Mouse (Mus musculus) erythroblast, adult 5-6 weeks (primary cell): ENCODE results near the gene Wipf1. TPM values are rescaled to one million over a fixed set of nuclear protein-coding genes. Genes with fewer than 3 reads are reported as not detected.

Source experiments
- ATAC-seq: replicated peaks from 2 replicates; pipeline ENCODE4 v1.8.0; 2016; ENCODE audit warnings: moderate number of reproducible peaks, mild to moderate bottlenecking, moderate TSS enrichment, inconsistent platforms; ENCODE audit not compliant: poor library complexity, low FRiP score, severe bottlenecking
- total RNA-seq, 2 experiments: library from RNA; stranded (forward) in 1 of 2; stranded (reverse) in 1 of 2; fragments of 150-400 nt in 1 of 2; fragments of 200-764, 138-1000 nt in 1 of 2; gene quantifications; 2 replicates each; pipeline versions ENCODE4 v1.2.3 to v1.2.4; 2015 to 2017; ENCODE audit warnings: low replicate concordance in 2 of 2

Wipf1 gene
- total RNA-seq, 2 experiments from 2014 or later: 4.5 to 17.3 TPM

DNA sequence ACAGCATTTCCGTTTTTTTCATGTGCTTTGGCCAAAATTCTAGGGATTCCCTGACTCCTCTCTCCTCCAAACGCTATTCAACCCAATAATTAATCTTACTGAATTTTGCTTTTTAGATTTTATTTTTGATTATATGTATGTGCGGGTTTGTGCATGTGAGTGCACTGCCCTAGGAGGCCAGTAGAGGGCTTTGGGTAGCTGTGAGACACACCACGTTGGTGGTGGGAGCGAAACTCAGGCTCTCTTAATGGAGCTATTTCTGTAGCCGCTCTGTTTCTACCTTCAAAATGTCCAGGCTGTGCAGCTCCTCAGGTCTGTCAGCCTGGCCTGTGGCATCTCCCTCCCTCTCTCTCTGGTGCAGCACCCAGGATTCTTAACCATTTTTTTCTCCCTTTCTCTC, 50.7 kb downstream of the Wipf1 start:
- ATAC-seq: no peak

GRCm38 (mm10) chr2:73477501-73477900, 52.0 kb downstream of the Wipf1 start:
- ATAC-seq: no peak

- no peak for ATAC-seq
Observed at GRCm38 (mm10) chr2:73475519-73475918, 54.0 kb downstream of the Wipf1 start.

DNA sequence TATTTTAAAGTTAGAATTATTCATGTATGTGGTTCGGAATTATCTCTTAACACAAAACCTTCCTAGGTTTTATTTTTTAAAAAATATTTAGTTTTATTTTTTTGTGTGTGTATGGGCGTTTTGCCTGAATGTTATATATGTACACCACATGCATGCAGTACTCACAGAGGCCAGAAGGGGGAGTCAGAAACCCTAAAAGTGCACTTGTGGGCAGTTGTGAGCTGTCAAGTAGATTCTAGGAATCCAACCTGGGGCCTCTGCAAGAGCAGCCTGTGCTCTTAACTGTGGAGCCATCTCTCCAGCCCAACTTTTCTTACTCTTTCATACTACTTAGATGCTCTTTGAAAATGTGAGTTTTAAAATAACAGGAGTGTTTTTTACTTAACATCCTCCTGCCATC, 57.4 kb downstream of the Wipf1 start:
- ATAC-seq: no peak

DNA sequence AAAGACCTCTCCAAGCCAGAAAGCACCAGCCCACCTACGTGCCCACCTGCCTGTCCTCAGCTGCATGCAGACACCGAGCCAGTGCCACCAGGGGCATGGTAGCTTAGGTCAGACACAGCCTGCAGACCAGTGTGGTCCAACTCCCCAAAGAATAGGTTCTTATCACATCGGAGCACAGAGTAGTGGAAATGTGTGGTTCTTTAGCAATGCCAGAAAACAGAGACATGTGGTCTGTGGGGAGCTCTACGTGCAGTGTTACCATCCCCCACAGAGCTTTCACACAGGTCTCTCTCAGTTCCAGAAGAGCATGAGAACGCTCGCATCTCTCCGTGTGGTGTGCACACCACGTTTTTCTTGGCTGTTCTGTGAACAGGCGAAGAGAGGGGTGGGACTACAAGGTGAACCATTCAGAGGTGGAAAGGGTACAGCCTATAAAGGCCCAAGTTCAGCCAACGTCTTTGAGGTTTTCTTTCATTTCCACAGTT, 59.3 kb downstream of the Wipf1 start:
- no peak for ATAC-seq

GRCm38 (mm10) chr2:73469552-73469951, 60.0 kb downstream of the Wipf1 start:
- no peak for ATAC-seq

- no peak for ATAC-seq
Observed at GRCm38 (mm10) chr2:73468993-73469392, 60.5 kb downstream of the Wipf1 start.

- ATAC-seq: no peak
Observed at GRCm38 (mm10) chr2:73467071-73467851, 62.3 kb downstream of the Wipf1 start.

- no peak for ATAC-seq
Observed at GRCm38 (mm10) chr2:73466481-73466880, 63.1 kb downstream of the Wipf1 start.

DNA sequence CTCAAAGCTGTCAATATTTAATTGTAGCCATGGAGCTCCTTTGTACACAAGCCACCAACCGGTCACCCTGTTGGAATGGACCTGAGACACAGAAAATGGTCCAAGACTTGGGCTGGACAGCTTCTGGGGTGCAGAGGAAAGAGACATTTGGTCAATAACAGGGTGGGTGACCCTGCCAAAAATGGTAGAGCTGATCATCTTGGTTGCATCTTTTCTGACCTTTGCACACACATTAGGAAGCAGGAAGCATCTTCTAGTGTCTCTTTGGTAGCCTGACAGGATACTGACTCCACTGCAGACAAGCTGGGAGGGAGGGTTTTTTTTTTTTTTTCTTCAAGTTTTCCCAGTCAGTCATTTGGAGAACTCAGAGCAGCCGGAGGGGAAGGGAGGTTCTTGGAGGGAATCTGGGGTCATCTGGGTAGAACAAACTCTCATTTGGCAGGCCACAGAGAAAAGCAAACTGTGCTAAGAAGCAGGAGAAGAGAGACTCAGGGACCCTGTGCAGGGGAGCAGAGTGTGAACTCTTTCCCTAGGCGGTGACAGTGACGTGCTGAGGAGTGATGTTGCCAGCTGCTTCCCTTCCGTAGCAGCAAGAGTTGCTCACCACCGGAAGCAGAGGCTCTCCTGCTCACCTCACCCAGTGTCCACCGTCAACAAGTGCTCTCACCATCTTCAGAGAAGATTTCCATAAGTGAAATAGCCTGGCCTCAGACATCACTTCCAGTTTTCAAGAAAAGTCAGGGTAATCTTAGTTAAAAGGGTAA, 65.9 kb downstream of the Wipf1 start:
- ATAC-seq: no peak

- ATAC-seq: no peak
Observed at GRCm38 (mm10) chr2:73462757-73463339, 66.7 kb downstream of the Wipf1 start.

DNA sequence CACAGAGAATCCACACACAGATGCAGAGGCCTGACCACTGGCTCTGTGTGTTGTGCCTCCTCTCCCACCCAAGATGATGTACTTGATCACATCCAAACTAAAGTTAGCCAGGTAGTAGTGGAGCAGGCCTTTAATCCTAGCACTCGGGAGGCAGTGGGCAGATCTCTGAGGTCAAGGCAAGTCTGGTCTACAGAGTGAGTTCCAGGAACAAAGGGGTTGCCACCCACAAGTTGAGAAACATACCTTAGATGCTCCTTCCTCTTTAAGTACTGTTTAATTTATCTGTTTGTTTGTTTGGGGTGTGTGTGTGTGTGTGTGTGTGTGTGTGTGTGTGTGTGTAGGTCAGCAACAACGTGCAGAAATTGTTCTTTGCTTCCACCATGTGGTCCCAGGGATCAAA, 67.3 kb downstream of the Wipf1 start:
- ATAC-seq: no peak

DNA sequence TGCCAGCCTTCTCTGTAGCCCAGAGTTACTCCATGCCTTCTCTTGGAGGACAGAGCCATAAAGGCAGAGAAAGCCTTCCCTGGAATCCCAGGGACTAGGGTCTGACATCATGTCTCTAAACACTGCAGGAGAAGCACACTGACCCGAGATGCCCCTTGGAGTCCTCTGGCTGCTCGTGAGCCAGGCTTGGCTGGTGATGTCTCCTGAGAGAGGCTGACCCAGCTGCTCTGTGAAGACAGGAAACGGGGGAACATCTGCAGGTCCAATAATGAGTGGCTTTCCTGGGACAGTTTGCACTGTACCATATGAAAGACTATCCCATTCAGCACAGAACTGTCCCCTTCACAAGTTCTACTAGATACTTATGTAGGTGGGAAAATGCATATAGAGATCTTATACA, 69.4 kb downstream of the Wipf1 start:
- ATAC-seq: no peak

DNA sequence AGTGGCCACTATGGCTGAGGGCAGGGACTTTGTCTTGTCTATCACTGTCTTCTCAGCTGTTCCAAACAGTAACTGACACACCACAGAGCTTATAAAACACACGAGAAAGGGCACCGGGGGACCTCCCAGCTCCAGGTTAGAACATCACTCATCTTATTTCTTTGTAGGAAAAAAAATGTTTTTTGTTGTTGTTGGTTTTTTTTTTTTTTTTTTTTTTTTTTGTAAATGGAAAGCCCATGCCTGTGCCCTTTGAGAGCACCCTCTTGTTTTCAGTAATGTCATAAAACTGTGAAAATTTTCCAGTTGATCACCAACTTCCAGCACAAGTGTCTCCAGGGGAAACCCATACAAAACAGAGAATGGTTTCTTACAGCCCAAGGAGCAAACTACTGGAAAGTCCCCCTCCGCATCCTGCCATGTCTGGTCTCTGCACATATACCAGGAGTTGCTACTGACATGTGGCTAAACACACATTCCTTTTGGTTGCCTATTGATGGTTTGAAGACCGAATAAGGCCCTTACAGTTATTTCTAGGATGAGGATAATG, 69.9 kb downstream of the Wipf1 start:
- no peak for ATAC-seq

DNA sequence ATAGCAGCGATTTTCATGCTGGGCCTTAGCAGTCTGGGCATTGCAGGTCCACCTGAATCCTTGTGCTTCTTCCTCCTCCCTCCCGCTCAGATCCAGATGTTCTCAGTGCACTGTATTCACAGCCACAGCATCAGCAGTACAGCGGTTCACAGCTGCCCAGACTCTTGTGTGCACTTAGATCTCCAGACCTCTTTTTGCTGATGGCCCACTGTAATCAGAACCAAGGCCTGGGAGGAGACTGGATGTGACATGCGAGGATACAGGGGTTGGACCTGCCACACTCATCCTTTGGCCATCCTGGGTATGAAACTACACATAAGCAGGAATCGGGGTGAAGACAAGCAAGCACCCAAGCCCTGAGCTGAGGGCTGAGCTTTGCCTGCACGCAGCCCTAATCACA, 72.6 kb downstream of the Wipf1 start:
- no peak for ATAC-seq

- no peak for ATAC-seq
Observed at GRCm38 (mm10) chr2:73456154-73456553, 73.4 kb downstream of the Wipf1 start.

GRCm38 (mm10) chr2:73455541-73455940, 74.0 kb downstream of the Wipf1 start:
- no peak for ATAC-seq

DNA sequence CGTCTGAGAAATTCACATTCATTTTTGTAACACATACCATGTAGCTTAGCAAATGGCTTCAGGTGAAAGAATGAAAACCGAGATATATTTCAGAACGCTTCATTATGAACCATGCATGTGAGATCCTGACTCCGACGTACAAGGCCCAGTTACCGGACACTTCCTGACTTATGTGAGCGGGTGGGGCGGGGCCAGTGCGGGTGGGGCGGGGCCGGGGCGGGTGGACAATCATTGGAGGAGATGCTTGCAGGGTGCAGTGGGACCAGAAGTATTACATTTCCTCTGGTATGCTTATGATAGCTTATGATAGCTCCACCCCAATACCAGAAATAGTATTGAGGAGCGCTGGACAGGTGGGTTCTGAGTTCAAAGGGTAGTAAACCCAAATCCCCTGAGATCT, 74.9 kb downstream of the Wipf1 start:
- no peak for ATAC-seq

- no peak for ATAC-seq
Observed at GRCm38 (mm10) chr2:73454186-73454585, 75.3 kb downstream of the Wipf1 start.

- no peak for ATAC-seq
Observed at GRCm38 (mm10) chr2:73453717-73454116, 75.8 kb downstream of the Wipf1 start.

- no peak for ATAC-seq
Observed at GRCm38 (mm10) chr2:73453085-73453484, 76.4 kb downstream of the Wipf1 start.
